Mouse (Mus musculus) midbrain, embryonic 11.5 days (tissue): ENCODE results near the gene Trpv5. TPM values are rescaled to one million over a fixed set of nuclear protein-coding genes. Genes with fewer than 3 reads are reported as not detected.
A peak's percentile ranks its signal among the peaks of the same experiment; 100 is the strongest.

Experiments used
- ATAC-seq: fragments of 200-750 bp; cut with Nextera tagmentation; 2 replicates; pipeline ENCODE4 v1.8.0; 2017; ENCODE audit warnings: moderate TSS enrichment, moderate library complexity; ENCODE audit not compliant: low FRiP score
- DNase-seq: peaks from one replicate; pipeline ENCODE4 v3.0.0; 2015; ENCODE audit warnings: low spot score; ENCODE audit errors: missing footprints
- H3K27ac ChIP-seq: fragments of 300-500 bp; sonication (generic); 2 replicates; pipeline ENCODE4 v1.5.1; 2014; ENCODE audit warnings: low read depth, low read length
- H3K27me3 ChIP-seq: fragments of 300-500 bp; sonication (generic); 2 replicates; pipeline ENCODE4 v1.6.1; 2014; ENCODE audit warnings: mild to moderate bottlenecking, low read length, moderate library complexity, mixed read lengths; ENCODE audit not compliant: control insufficient read depth, insufficient read depth
- H3K36me3 ChIP-seq: fragments of 300-500 bp; sonication (generic); 2 replicates; pipeline ENCODE4 v1.6.1; 2014; ENCODE audit warnings: mild to moderate bottlenecking, low read length, moderate library complexity, mixed read lengths; ENCODE audit not compliant: control insufficient read depth, insufficient read depth
- H3K4me1 ChIP-seq: fragments of 300-500 bp; sonication (generic); 2 replicates; pipeline ENCODE4 v1.6.1; 2014; ENCODE audit warnings: low read length; ENCODE audit not compliant: control insufficient read depth, insufficient read depth
- H3K4me2 ChIP-seq: fragments of 300-500 bp; sonication (generic); 2 replicates; pipeline ENCODE4 v1.6.1; 2014; ENCODE audit warnings: mild to moderate bottlenecking, moderate library complexity
- H3K4me3 ChIP-seq: fragments of 300-500 bp; sonication (generic); 2 replicates; pipeline ENCODE4 v1.5.1; 2014; ENCODE audit warnings: low read depth, low read length
- H3K9ac ChIP-seq: fragments of 300-500 bp; sonication (generic); 2 replicates; pipeline ENCODE4 v1.6.1; 2014; ENCODE audit warnings: low read length
- H3K9me3 ChIP-seq: fragments of 300-500 bp; sonication (generic); 2 replicates; pipeline ENCODE4 v1.6.1; 2016; ENCODE audit warnings: low read length; ENCODE audit not compliant: control insufficient read depth
- WGBS: fragments of 180-500 bp; shearing (Covaris S2); extraction: QIAGEN DNeasy Blood & Tissue Kit; methylation state at CpG from one replicate; pipeline ENCODE4 v1.1.7; 2014; 5-methylcytosine and 5-hydroxymethylcytosine counted together
- polyA plus RNA-seq: library from polyadenylated mRNA; unstranded; fragments of >200 nt; fragmentation: Nextera tagmentation; extraction: Ambion mirVana; gene quantifications from 2 replicates; pipeline ENCODE4 v1.2.1, GENCODE M21; 2014

Gene Trpv5
- not detected in 2 replicates for polyA plus RNA-seq

DNA sequence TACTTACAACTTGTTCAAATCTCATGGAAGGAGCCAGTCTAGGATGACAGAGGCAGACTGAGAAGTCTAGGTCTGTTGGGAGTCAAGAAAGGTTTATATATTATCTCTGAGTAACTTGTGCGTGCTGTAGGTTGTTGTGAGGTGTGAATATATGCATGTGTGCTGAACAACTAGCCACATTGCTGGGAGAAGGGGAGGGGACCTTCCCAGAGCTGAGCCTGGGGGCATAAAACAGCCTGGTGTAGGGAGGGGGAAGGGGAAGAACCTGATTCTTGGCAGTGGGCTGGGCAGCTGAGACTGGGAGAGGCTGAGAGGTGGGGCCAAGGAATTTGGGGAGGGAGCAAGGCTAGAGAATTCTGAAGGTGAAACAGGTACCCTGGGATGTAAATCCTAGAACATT lies at the start of gene Trpv5:
TSS of gene Trpv5 (minus strand) at position 101 of the 400 bp plus-strand sequence.
- Histone ChIP-seq H3K27ac (no peak within 1 kb of the TSS), H3K9me3 (no peaks in the 10 kb centered on the region), H3K4me2 (no peak within 1 kb of the TSS), H3K36me3 (no peaks in the 10 kb centered on the region), H3K9ac (no peak within 1 kb of the TSS), H3K27me3 (no peaks in the 10 kb centered on the region), H3K4me3 (no peak within 1 kb of the TSS), H3K4me1 (no peaks in the 10 kb centered on the region)
- 81% methylated on average over 1 of the region's 1 CpGs for WGBS
- no peak for DNase-seq
- ATAC-seq: no peak

DNA sequence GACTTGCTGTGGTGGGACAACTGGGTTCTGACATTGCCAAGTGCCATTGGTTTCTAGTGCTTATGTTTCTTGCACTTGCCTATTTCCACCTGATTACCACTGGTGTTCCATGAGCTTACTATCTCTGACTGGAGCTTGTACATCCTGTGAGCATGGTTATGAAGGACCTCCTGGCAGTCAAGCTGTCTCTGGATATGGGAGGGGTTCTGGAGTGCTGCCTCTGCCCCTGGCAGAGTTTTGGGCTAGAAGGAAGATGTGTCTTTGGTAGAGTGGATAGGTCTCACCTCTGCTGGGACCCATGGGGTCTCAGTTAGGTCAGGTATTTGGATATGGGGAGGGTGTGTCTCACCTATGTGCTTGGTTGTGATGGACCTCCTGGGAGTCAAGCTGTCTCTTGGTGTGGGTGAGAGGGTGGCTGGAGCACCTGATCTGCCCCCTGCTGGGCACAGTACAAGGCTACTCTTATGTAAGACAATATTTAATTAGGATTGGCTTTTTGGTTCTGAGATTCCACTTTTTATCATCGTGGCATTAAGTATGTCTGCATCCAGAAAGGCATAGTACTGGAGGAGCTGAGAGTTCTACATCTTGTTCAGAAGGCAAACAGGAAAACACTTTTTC lies 47.5 kb upstream of the Trpv5 start:
- DNase-seq: no peak
- no peaks in the 10 kb centered on the region for H3K4me1 ChIP-seq
- no peak overlapping the region for H3K4me3 ChIP-seq
- 82% methylated on average over 1 of the region's 1 CpGs for WGBS
- no peak overlapping the region for H3K9ac ChIP-seq
- no peak overlapping the region for H3K27ac ChIP-seq
- no peaks in the 10 kb centered on the region for H3K36me3 ChIP-seq
- H3K4me2 ChIP-seq: no peak overlapping the region
- H3K27me3 ChIP-seq: no peaks in the 10 kb centered on the region
- no peak for ATAC-seq
- no peaks in the 10 kb centered on the region for H3K9me3 ChIP-seq

- Histone ChIP-seq H3K36me3 (no peaks in the 10 kb centered on the region), H3K4me1 (no peaks in the 10 kb centered on the region), H3K27ac (no peak overlapping the region), H3K27me3 (no peaks in the 10 kb centered on the region), H3K4me2 (no peak overlapping the region), H3K4me3 (no peak overlapping the region), H3K9me3 (no peaks in the 10 kb centered on the region), H3K9ac (no peak overlapping the region)
- DNase-seq (no peak), ATAC-seq (no peak)
- 89% methylated on average over 2 of the region's 2 CpGs for WGBS
Observed at GRCm38 (mm10) chr6:41721430-41721829, 40.9 kb upstream of the Trpv5 start.

DNA sequence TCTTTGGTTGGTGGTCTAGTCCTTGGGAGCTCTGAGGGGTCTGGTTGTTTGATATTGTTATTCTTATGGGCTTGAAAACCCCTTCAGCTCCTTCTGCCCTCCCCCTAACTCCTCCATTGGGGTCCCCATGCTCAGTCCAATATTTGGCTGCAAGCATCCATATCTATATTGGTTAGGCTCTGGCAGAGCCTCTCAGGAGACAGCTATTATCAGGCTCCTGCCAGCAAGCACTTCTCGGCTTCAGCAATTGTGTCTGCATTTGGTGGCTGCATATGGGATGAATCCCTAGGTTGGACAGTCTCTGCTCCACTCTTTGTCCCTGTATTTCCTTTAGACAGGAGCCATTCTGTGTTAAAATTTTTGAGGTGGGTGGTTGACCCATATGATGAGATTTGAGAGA lies 29.7 kb upstream of the Trpv5 start:
- Histone ChIP-seq H3K27ac (no peak overlapping the region), H3K4me3 (no peak overlapping the region), H3K27me3 (no peaks in the 10 kb centered on the region), H3K9ac (no peak overlapping the region), H3K9me3 (no peaks in the 10 kb centered on the region), H3K4me2 (no peak overlapping the region), H3K4me1 (no peaks in the 10 kb centered on the region), H3K36me3 (no peaks in the 10 kb centered on the region)
- DNase-seq: no peak
- no peak for ATAC-seq
- WGBS: 81% methylated on average over 1 of the region's 1 CpGs

DNA sequence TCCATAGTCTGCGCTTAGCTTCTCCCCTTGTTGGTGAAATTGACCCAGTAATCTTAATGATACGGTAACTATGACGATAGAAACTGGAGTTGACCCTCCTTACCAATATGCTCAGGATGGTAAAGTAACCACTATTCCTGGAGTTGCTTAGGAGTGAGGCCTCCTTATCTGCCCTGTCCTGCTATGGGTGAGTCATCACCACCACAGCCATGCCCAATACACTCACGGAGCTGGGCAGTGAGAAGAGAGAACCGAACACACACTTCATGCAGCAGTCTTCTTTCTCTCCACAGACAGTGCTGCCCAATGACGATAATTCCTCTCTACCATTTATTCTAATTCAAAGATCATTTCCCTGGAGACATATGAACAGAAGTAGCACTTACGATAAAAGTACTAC lies 25.7 kb upstream of the Trpv5 start:
- Histone ChIP-seq H3K9me3 (no peaks in the 10 kb centered on the region), H3K36me3 (no peaks in the 10 kb centered on the region), H3K4me3 (no peak overlapping the region), H3K4me1 (no peaks in the 10 kb centered on the region), H3K27me3 (no peaks in the 10 kb centered on the region), H3K4me2 (no peak overlapping the region), H3K9ac (no peak overlapping the region), H3K27ac (no peak overlapping the region)
- DNase-seq (no peak), ATAC-seq (no peak)
- 88% methylated on average over 7 of the region's 7 CpGs for WGBS

DNA sequence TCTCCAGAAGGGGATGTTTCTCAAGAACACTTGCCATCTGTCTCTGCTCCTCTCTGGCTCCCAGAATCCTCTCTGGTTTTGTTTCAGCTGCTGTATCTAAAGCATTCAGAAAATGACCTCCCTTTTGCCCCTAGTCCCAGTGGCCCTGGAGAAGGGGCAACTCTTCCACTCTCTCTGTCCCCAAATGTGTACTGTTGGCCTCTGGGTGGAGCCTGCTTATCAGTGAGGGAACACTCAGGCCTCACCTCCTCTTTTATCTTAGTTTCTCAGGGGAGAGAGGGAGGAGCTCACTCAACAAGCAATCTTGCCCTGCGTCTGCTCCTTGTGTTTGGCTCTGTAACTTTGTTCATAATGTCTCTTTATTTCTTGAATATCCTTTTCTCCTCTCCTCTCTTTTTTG lies 23.6 kb upstream of the Trpv5 start, which contains the start of gene Kel:
TSS of gene Kel (minus strand) at position 217 of the 400 bp plus-strand sequence.
- DNase-seq (no peak), ATAC-seq (peak; percentile 35; the same call in 1 of the 2 replicates)
- Histone ChIP-seq H3K27me3 (no peaks in the 10 kb centered on the region), H3K4me3 (no peak within 1 kb of the TSS), H3K4me2 (no peak within 1 kb of the TSS), H3K36me3 (no peaks in the 10 kb centered on the region), H3K27ac (no peak within 1 kb of the TSS), H3K9me3 (no peaks in the 10 kb centered on the region), H3K9ac (no peak within 1 kb of the TSS), H3K4me1 (no peaks in the 10 kb centered on the region)
- 36% methylated on average over 1 of the region's 1 CpGs for WGBS

GRCm38 (mm10) chr6:41702928-41703327 lies 22.4 kb upstream of the Trpv5 start:
- H3K27ac ChIP-seq: no peak overlapping the region
- H3K4me3 ChIP-seq: no peak overlapping the region
- no peaks in the 10 kb centered on the region for H3K9me3 ChIP-seq
- H3K27me3 ChIP-seq: no peaks in the 10 kb centered on the region
- no peak overlapping the region for H3K4me2 ChIP-seq
- no peaks in the 10 kb centered on the region for H3K36me3 ChIP-seq
- WGBS: 85% methylated on average over 2 of the region's 2 CpGs
- no peak overlapping the region for H3K9ac ChIP-seq
- no peak for DNase-seq
- no peaks in the 10 kb centered on the region for H3K4me1 ChIP-seq
- no peak for ATAC-seq

- Histone ChIP-seq H3K27me3 (no peaks in the 10 kb centered on the region), H3K27ac (no peak overlapping the region), H3K4me1 (no peaks in the 10 kb centered on the region), H3K9me3 (no peaks in the 10 kb centered on the region), H3K36me3 (no peaks in the 10 kb centered on the region), H3K9ac (no peak overlapping the region), H3K4me3 (no peak overlapping the region), H3K4me2 (no peak overlapping the region)
- ATAC-seq (no peak), DNase-seq (no peak)
- WGBS: 81% methylated on average over 1 of the region's 1 CpGs
Observed at GRCm38 (mm10) chr6:41701245-41701644, 20.7 kb upstream of the Trpv5 start.

DNA sequence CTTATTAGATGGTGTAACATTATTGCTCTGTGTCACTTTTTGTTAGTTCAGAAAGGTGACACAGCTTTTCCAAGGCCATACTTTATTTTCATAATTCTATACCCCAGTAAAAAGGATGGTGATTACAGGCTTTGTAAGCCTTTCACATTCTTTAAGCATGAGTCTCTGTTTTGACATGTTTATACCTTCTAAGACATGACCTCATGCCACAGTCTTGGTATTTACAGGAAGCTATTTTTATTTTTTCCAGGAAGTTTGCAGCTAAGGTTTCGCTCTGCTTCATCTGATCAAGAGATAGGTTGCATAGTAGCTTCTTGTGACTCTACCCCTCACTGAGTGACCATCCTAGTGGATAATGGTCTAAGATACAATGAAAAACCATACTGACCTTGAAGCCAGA lies 13.8 kb upstream of the Trpv5 start:
- H3K4me2 ChIP-seq: no peak overlapping the region
- H3K27ac ChIP-seq: no peak overlapping the region
- H3K4me1 ChIP-seq: no peaks in the 10 kb centered on the region
- WGBS: 83% methylated on average over 1 of the region's 1 CpGs
- no peak for ATAC-seq
- H3K4me3 ChIP-seq: no peak overlapping the region
- H3K9me3 ChIP-seq: no peaks in the 10 kb centered on the region
- no peak overlapping the region for H3K9ac ChIP-seq
- DNase-seq: no peak
- H3K27me3 ChIP-seq: no peaks in the 10 kb centered on the region
- no peaks in the 10 kb centered on the region for H3K36me3 ChIP-seq
